Mouse (Mus musculus): ENCODE measurements around the gene Zp2.

DNA sequence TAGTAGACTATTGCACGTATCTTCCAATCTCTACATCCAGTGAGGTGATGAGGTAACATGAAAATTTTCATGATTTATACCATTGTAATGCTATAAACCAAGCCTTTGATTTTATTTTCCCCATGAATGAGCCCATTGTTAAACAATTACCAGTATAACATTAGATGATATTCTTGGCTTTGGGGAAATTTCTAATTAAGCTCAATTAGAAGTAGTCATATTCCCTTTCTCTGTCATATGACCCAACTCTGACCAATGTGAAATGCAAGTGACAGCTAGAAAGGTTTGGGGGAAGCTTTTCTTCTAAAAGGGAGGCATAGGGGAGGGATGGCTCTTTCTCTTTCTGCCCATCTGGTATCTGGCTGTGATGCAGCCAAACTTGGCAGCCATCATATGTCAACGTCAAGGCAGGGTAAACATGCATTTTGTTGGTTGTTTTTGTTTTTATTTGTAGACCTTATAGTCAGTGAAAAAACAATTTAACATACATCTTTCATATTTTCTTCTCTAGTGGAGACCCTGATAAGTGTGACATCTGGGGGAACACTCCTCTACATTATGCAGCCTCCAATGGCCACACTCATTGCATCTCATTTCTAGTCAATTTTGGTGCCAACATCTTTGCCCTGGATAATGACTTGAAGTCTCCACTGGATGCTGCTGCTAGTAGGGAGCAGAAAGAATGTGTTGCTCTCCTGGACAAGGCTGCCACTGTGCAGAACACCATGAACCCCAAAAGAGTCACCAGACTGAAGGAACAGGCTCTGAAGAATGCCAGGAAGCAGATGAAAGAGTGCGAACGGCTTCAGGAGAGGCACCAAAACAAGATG lies 36.5 kb upstream of the Zp2 start:
- TF ChIP-seq CTCF (IDR thresholded peaks at IDR 0.05; ENCODE audit: low read depth) (no peak), EP300 (IDR thresholded peaks at IDR 0.05; ENCODE audit: low read depth) (no peak)

Data from heart, postnatal 0 days (tissue).